Mouse (Mus musculus): ENCODE measurements around the gene Fiz1. TPM values are rescaled to one million over a fixed set of nuclear protein-coding genes. Genes with fewer than 3 reads are reported as not detected.
A peak's percentile ranks its signal among the peaks of the same experiment; 100 is the strongest.

Gene Fiz1
- 37.7 and 41.9 TPM in 2 replicates for polyA plus RNA-seq (2015; fragmentation: Nextera tagmentation; extraction: Ambion mirVana)

DNA sequence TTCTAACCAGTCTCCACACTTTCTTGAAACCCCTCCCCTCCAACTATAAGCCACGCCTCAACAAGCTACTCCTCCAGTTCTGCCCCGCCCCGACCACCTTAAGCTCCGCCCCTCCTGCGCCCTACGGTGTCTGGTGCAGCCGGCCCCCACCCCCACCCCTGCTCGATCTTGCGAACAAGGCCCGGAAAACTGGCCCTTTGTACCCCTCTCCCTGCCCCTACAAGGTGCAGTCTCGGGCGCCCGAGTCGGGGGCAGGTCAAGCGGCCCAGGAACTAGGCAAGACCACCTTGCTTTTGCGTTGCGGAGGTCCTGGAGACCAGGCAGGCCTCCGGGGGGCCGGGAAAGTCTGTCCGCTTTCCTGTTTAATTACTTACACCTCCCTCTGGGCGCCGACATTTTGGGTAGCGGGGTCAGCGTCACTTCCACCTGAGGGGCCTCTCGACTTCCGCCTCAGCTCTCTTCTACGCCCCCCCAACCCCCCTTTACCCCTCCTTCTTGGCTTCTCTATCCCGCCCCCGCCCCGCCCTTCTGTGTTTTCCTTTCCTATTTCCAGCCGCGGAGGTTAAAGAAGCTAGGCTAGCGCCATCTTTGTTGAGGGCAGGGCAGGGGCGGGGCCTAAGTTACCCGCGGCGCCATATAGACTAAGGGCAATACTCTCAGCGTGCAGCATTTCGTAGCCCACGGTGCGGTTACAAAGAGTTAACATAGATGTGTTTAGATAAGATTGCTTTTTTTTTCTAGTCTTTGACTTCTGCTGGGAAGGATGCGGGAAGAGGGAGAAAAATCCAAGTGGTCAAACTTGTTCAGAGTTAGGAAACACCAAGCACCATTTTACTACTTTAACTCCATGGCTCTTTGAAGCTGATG is at the start of gene Fiz1, which contains the start of gene Zfp524:
Gene Fiz1 (minus strand): TSS at position 447 of the 867 bp plus-strand sequence.
Gene Zfp524 (plus strand): TSS at position 165 of the 867 bp plus-strand sequence.
- H3K4me3 ChIP-seq, result peak within 1 kb of the TSS; percentile 71
- H3K4me1 ChIP-seq (replicated peaks), result peaks cover 14% of the 10 kb centered on the region
- H3K4me2 ChIP-seq, result peak within 1 kb of the TSS; percentile 61
- peak; percentile 83 for ATAC-seq (ENCODE audit: low FRiP score)
- no peaks in the 10 kb centered on the region for H3K27me3 ChIP-seq
- H3K9me3 ChIP-seq, result no peaks in the 10 kb centered on the region
- peak within 1 kb of the TSS; percentile 99 for H3K27ac ChIP-seq
- peak within 1 kb of the TSS; percentile 80 for H3K9ac ChIP-seq
- H3K36me3 ChIP-seq, result peaks cover 40% of the 10 kb centered on the region
- under 1% methylated on average over 38 of the region's 42 CpGs for WGBS

GRCm38 (mm10) chr7:5062360-5063001 is 48.0 kb upstream of the Fiz1 start:
- H3K36me3 ChIP-seq, result peaks cover 15% of the 10 kb centered on the region
- peak overlapping the region; percentile 89 for H3K9ac ChIP-seq
- H3K27ac ChIP-seq, result peak overlapping the region; percentile 99
- H3K9me3 ChIP-seq, result no peaks in the 10 kb centered on the region
- H3K27me3 ChIP-seq, result peaks cover 16% of the 10 kb centered on the region
- peak overlapping the region; percentile 75 for H3K4me3 ChIP-seq
- ATAC-seq (ENCODE audit: low FRiP score), result peak; percentile 28
- H3K4me1 ChIP-seq (replicated peaks), result peaks cover 65% of the 10 kb centered on the region
- under 1% methylated on average over 47 of the region's 51 CpGs for WGBS
- peak overlapping the region; percentile 84 for H3K4me2 ChIP-seq

DNA sequence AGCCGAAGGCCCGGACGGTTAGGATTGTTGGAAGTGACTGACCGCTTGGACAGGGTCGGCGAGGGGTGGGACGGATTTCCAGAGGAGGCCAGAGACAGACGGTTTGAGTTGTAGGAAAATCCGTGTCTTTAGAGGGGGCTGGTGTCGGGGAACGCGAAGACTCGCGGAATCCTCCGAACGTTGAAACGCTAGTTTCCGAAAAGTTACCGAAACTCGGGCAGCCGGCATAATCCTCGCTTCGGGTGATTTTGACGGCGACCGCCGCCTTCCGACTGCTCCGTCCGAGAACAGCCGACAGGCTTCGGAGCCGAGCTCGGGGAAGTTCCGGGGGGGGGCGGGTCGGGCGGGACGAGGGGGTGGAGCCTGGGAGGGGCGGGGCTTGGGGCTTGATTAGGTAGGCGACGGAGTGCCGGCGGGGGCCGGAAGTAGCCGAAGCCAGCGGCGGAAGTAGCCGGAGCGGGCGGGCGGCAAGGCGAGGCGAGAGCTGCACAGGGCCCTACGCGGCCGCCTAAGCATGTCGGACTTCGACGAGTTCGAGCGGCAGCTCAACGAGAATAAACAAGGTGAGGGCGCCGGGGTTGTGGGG is 47.4 kb upstream of the Fiz1 start, which contains the start of gene U2af2:
Gene U2af2 (plus strand): TSS at position 370 of the 586 bp plus-strand sequence.
- Histone ChIP-seq H3K4me3 (peak within 1 kb of the TSS; percentile 75), H3K36me3 (peaks cover 9% of the 10 kb centered on the region), H3K27ac (peak within 1 kb of the TSS; percentile 99), H3K9me3 (no peaks in the 10 kb centered on the region), H3K4me2 (peak within 1 kb of the TSS; percentile 84), H3K9ac (peak within 1 kb of the TSS; percentile 89), H3K27me3 (peaks cover 22% of the 10 kb centered on the region), H3K4me1 (replicated peaks) (peaks cover 66% of the 10 kb centered on the region)
- ATAC-seq (ENCODE audit: low FRiP score), result peak; percentile 80
- under 1% methylated on average over 52 of the region's 65 CpGs for WGBS

GRCm38 (mm10) chr7:5060944-5061773 is 46.7 kb upstream of the Fiz1 start:
- H3K9ac ChIP-seq, result peak overlapping the region; percentile 89
- H3K27me3 ChIP-seq, result peaks cover 29% of the 10 kb centered on the region
- peak; percentile 92 for ATAC-seq (ENCODE audit: low FRiP score)
- peaks cover 64% of the 10 kb centered on the region for H3K4me1 ChIP-seq (replicated peaks)
- peak overlapping the region; percentile 75 for H3K4me3 ChIP-seq
- H3K9me3 ChIP-seq, result no peaks in the 10 kb centered on the region
- H3K4me2 ChIP-seq, result peak overlapping the region; percentile 84
- H3K27ac ChIP-seq, result peak overlapping the region; percentile 99
- peaks cover 2% of the 10 kb centered on the region for H3K36me3 ChIP-seq
- WGBS, result under 1% methylated on average over 60 of the region's 60 CpGs

DNA sequence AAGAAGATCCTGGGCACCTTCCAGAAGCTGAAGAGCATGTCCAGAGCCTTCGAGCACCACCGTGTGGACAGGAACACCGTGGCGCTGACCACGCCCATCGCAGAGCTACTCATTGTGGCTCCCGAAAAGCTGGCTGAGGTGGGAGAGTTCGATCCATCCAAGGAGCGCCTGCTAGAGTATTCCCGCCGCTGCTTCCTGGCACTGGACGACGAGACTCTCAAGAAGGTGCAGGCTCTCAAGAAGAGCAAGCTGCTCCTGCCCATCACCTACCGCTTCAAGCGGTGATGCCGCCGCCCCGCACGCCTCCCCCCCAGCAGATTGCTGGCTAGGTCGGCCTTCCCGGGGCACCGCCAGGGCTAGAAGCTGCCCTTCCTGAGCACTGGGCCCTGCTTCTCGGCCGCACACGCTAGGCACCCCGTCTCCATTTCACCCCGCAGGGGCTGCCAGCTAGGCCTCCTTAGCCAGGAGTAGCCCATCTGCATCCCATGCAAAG is 45.8 kb upstream of the Fiz1 start:
- 3% methylated on average over 27 of the region's 27 CpGs for WGBS
- H3K4me1 ChIP-seq (replicated peaks), result peaks cover 62% of the 10 kb centered on the region
- peak; percentile 1; the same call in 1 of the 2 replicates for ATAC-seq (ENCODE audit: low FRiP score)

DNA sequence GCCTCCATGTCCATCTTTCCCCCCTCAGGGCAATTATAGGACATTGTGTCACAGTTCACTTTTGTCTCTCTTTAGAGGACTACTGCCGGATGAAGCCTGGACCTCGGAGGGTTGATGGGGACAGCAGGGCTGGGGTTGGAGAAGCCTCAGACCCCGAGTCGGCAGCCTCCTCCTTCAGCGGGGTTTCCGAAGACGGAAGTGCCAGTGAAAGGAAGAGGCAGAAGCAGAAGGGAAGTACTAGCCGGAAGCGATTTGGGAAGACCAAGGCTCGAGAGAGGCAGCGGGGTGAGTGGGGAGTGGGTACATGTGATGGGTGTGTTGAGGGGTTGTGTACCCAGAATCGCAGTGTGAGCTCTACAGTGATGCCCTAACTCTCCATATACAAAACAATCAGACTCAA is 44.9 kb upstream of the Fiz1 start:
- H3K9ac ChIP-seq, result peak overlapping the region; percentile 89; the same call in 1 of the 2 replicates
- no peak for ATAC-seq (ENCODE audit: low FRiP score)
- H3K4me3 ChIP-seq, result no peak overlapping the region
- WGBS, result 93% methylated on average over 12 of the region's 12 CpGs
- no peaks in the 10 kb centered on the region for H3K36me3 ChIP-seq
- no peaks in the 10 kb centered on the region for H3K9me3 ChIP-seq
- H3K27ac ChIP-seq, result peak overlapping the region; percentile 99
- H3K4me1 ChIP-seq (replicated peaks), result peaks cover 61% of the 10 kb centered on the region
- peaks cover 46% of the 10 kb centered on the region for H3K27me3 ChIP-seq
- H3K4me2 ChIP-seq, result no peak overlapping the region; the same call in 1 of the 2 replicates

More for the DNA sequence above, 45.8 kb upstream of the Fiz1 start:
- Histone ChIP-seq H3K27me3 (peaks cover 38% of the 10 kb centered on the region), H3K4me2 (peak overlapping the region; percentile 84), H3K27ac (peak overlapping the region; percentile 99), H3K36me3 (no peaks in the 10 kb centered on the region), H3K9ac (peak overlapping the region; percentile 89), H3K9me3 (no peaks in the 10 kb centered on the region), H3K4me3 (peak overlapping the region; percentile 75)

DNA sequence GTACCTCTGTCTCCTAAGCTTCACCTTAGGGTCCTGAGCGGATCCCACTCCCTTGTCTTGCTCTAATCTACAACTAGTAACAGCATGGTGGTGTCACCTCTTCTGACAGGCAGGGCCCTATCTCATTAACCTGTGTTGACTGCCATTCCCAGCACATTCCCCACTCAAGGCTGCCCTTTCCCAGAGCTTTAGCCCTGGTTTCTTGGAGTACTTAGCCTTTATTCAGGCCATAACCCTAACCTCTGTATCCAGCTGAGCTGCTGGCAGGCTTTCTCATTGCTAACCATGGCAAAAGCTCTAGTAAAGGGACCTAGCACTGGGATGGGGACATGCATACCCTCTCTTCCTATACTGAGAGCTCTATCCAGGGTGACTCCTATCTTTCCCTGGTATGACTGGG is 44.1 kb upstream of the Fiz1 start:
- H3K27me3 ChIP-seq, result peaks cover 54% of the 10 kb centered on the region
- H3K36me3 ChIP-seq, result no peaks in the 10 kb centered on the region
- H3K9ac ChIP-seq, result 0 out of 2 replicates have a peak overlapping the region, but pooled peaks have one; percentile 20
- no peak for ATAC-seq (ENCODE audit: low FRiP score)
- H3K27ac ChIP-seq, result 0 out of 2 replicates have a peak overlapping the region, but pooled peaks have one; percentile 99
- no peak overlapping the region for H3K4me3 ChIP-seq
- peaks cover 61% of the 10 kb centered on the region for H3K4me1 ChIP-seq (replicated peaks)
- 85% methylated on average over 1 of the region's 1 CpGs for WGBS
- H3K4me2 ChIP-seq, result peak overlapping the region; percentile 70; the same call in 1 of the 2 replicates
- no peaks in the 10 kb centered on the region for H3K9me3 ChIP-seq

DNA sequence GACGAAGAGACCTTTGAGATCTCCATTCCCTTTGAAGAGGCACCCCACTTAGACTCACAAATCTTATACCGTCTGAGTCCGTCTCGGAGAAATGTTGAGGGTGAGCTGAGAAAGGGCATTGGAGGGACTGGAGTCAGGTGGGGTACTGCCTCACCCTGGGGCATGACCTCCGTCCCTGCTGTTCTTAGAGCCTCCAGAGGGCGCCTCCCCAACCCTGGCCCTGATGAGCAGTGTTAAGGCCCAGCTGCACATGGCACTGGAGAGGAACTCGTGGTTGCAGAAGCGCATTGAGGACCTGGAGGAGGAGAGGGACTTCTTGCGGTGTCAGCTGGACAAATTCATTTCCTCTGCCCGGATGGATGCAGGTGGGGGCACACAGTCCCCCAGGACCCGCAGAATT is 43.3 kb upstream of the Fiz1 start:
- 28% methylated on average over 11 of the region's 11 CpGs for WGBS
- peaks cover 62% of the 10 kb centered on the region for H3K27me3 ChIP-seq

GRCm38 (mm10) chr7:5057381-5057780 is 42.9 kb upstream of the Fiz1 start:
- WGBS, result 36% methylated on average over 8 of the region's 8 CpGs
- H3K27ac ChIP-seq, result peak overlapping the region; percentile 80

More for the DNA sequence above, 43.3 kb upstream of the Fiz1 start:
- Histone ChIP-seq H3K9ac (peak overlapping the region; percentile 83), H3K9me3 (no peaks in the 10 kb centered on the region), H3K36me3 (no peaks in the 10 kb centered on the region), H3K4me2 (peak overlapping the region; percentile 70), H3K27ac (no peak overlapping the region), H3K4me1 (replicated peaks) (peaks cover 62% of the 10 kb centered on the region), H3K4me3 (peak overlapping the region; percentile 57)
- ATAC-seq (ENCODE audit: low FRiP score), result no peak

GRCm38 (mm10) chr7:5056651-5057263 is 42.3 kb upstream of the Fiz1 start:
- peak overlapping the region; percentile 83 for H3K9ac ChIP-seq
- peak overlapping the region; percentile 80 for H3K27ac ChIP-seq
- H3K4me1 ChIP-seq (replicated peaks), result peaks cover 71% of the 10 kb centered on the region
- H3K4me2 ChIP-seq, result peak overlapping the region; percentile 70
- H3K9me3 ChIP-seq, result no peaks in the 10 kb centered on the region
- peaks cover 68% of the 10 kb centered on the region for H3K27me3 ChIP-seq
- peak; percentile 6; the same call in 1 of the 2 replicates for ATAC-seq (ENCODE audit: low FRiP score)
- H3K4me3 ChIP-seq, result peak overlapping the region; percentile 57
- WGBS, result 3% methylated on average over 54 of the region's 55 CpGs
- no peaks in the 10 kb centered on the region for H3K36me3 ChIP-seq

More at GRCm38 (mm10) chr7:5057381-5057780, 42.9 kb upstream of the Fiz1 start:
- peak overlapping the region; percentile 83 for H3K9ac ChIP-seq
- H3K9me3 ChIP-seq, result no peaks in the 10 kb centered on the region
- no peaks in the 10 kb centered on the region for H3K36me3 ChIP-seq
- H3K4me2 ChIP-seq, result peak overlapping the region; percentile 70
- ATAC-seq (ENCODE audit: low FRiP score), result no peak
- peaks cover 66% of the 10 kb centered on the region for H3K4me1 ChIP-seq (replicated peaks)
- peaks cover 67% of the 10 kb centered on the region for H3K27me3 ChIP-seq
- H3K4me3 ChIP-seq, result peak overlapping the region; percentile 57
